Mouse (Mus musculus) kidney, embryonic 14.5 days (tissue): ENCODE measurements around the gene Zranb1. TPM values are rescaled to one million over a fixed set of nuclear protein-coding genes. Genes with fewer than 3 reads are reported as not detected.

Source experiments
- ATAC-seq: fragments of 200-750 bp; cut with Nextera tagmentation; 2 replicates; pipeline ENCODE4 v1.8.0; 2017; ENCODE audit warnings: moderate number of reproducible peaks, mild to moderate bottlenecking, moderate TSS enrichment, moderate library complexity; ENCODE audit not compliant: low FRiP score, low TSS enrichment
- H3K27ac ChIP-seq: fragments of 300-500 bp; sonication (generic); 2 replicates; pipeline ENCODE4 v1.5.1; 2014; ENCODE audit warnings: low read depth, mild to moderate bottlenecking, low read length, moderate library complexity, mixed read lengths
- H3K27me3 ChIP-seq: fragments of 300-500 bp; sonication (generic); 2 replicates; pipeline ENCODE4 v1.6.1; 2014; ENCODE audit warnings: mild to moderate bottlenecking, low read length; ENCODE audit not compliant: control insufficient read depth, insufficient read depth
- H3K36me3 ChIP-seq: fragments of 300-500 bp; sonication (generic); 2 replicates; pipeline ENCODE4 v1.6.1; 2014; ENCODE audit warnings: low read length, mixed read lengths; ENCODE audit not compliant: control insufficient read depth, insufficient read depth
- H3K4me1 ChIP-seq: fragments of 300-500 bp; sonication (generic); 2 replicates; pipeline ENCODE4 v1.6.1; 2014; ENCODE audit warnings: low read length, mixed read lengths; ENCODE audit not compliant: control insufficient read depth, insufficient read depth
- H3K4me2 ChIP-seq: fragments of 300-500 bp; sonication (generic); replicated peaks from 2 replicates; pipeline ENCODE4 v1.6.1; 2014; ENCODE audit warnings: low read depth, mild to moderate bottlenecking, low read length
- H3K4me3 ChIP-seq: fragments of 300-500 bp; sonication (generic); 2 replicates; pipeline ENCODE4 v1.5.1; 2014; ENCODE audit warnings: mild to moderate bottlenecking, low read length
- H3K9ac ChIP-seq: fragments of 300-500 bp; sonication (generic); 2 replicates; pipeline ENCODE4 v1.6.1; 2014; ENCODE audit warnings: low read depth, mild to moderate bottlenecking, low read length, moderate library complexity
- H3K9me3 ChIP-seq: fragments of 300-500 bp; sonication (generic); 2 replicates; pipeline ENCODE4 v1.6.1; 2016; ENCODE audit warnings: low read length; ENCODE audit not compliant: control insufficient read depth
- WGBS: fragments of 180-500 bp; shearing (Covaris S2); extraction: QIAGEN DNeasy Blood & Tissue Kit; methylation state at CpG from one replicate; pipeline ENCODE4 v1.1.7; 2014; 5-methylcytosine and 5-hydroxymethylcytosine counted together
- polyA plus RNA-seq: library from polyadenylated mRNA; unstranded; fragments of >200 nt; fragmentation: Nextera tagmentation; extraction: Ambion mirVana; gene quantifications from 2 replicates; pipeline ENCODE4 v1.2.1, GENCODE M21; 2014

Zranb1 gene
- polyA plus RNA-seq = 18.0 and 20.0 TPM in 2 replicates

DNA sequence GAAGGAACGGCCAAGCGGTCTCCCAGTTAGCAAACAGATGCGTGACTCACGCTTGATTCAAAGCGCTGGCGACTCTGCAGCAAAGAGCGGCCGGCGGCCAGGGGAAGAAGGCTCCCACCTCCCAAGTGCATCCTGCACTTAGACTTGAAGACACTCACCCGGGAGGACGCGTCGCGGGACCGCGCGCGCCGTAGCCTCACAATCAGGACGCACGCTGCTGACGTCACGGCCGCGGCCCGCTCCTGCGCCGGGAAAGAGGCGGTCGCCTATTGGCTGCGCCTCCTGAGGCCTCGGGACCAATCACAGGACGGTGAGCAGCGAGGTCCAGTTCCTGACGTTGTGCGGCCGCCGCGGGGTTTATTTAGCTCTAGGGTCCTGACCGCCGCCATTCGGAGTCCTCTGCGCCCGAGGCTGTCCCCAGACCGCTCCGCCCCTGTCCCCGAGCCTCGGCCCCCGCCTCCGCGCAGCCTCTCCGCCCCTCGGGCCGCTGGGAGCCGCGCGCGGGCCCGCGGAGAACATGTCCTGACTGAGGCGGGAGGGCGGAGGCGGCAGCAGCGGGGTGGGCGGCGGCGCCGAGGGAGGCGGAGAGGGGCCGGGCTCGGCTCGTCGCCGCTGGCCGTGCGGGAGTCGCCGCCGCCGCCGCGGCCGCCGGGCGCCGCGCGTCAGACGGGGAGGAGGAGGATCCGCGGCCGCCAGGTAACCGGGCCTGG lies at the start of gene Zranb1:
TSS of gene Zranb1 (plus strand) at position 293 of the 710 bp plus-strand sequence.
- under 1% methylated on average over 58 of the region's 93 CpGs for WGBS
- Histone ChIP-seq H3K4me2 (peak within 1 kb of the TSS; percentile 74), H3K9ac (peak within 1 kb of the TSS; percentile 99), H3K36me3 (no peaks in the 10 kb centered on the region), H3K4me3 (peak within 1 kb of the TSS; percentile 95), H3K27me3 (no peaks in the 10 kb centered on the region), H3K4me1 (peaks cover 7% of the 10 kb centered on the region), H3K9me3 (no peaks in the 10 kb centered on the region), H3K27ac (peak within 1 kb of the TSS; percentile 95)
- peak; percentile 100 for ATAC-seq

DNA sequence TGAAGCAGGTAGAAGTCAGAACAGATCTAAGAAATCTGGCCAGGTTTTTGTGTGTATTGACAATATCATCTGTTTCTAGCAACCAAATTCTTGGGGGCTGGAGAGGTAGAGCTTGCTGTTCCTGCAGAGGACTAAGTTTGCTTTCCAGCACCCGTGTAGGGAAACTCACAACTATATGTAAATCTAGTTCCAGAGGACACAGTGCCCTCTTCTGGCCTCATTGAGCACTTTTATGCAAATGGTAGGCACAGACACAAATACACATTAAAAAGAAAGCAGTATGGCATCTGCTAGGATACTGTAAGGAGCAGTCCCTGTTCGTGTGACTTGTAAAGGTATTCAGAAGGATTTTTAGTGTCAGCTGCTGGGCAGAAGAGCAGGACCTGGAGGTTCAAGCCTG lies 48.6 kb upstream of the Zranb1 start:
- peaks cover 69% of the 10 kb centered on the region for H3K36me3 ChIP-seq
- H3K27ac ChIP-seq = no peak overlapping the region
- H3K4me1 ChIP-seq = no peaks in the 10 kb centered on the region
- no peaks in the 10 kb centered on the region for H3K27me3 ChIP-seq
- no peak overlapping the region for H3K4me3 ChIP-seq
- no peak for ATAC-seq
- no peak overlapping the region for H3K4me2 ChIP-seq
- H3K9ac ChIP-seq = no peak overlapping the region
- H3K9me3 ChIP-seq = no peaks in the 10 kb centered on the region
- WGBS = 72% methylated on average over 2 of the region's 2 CpGs

- H3K4me2 ChIP-seq = no peak overlapping the region
Observed at GRCm38 (mm10) chr7:132884031-132884430, 46.9 kb upstream of the Zranb1 start.

DNA sequence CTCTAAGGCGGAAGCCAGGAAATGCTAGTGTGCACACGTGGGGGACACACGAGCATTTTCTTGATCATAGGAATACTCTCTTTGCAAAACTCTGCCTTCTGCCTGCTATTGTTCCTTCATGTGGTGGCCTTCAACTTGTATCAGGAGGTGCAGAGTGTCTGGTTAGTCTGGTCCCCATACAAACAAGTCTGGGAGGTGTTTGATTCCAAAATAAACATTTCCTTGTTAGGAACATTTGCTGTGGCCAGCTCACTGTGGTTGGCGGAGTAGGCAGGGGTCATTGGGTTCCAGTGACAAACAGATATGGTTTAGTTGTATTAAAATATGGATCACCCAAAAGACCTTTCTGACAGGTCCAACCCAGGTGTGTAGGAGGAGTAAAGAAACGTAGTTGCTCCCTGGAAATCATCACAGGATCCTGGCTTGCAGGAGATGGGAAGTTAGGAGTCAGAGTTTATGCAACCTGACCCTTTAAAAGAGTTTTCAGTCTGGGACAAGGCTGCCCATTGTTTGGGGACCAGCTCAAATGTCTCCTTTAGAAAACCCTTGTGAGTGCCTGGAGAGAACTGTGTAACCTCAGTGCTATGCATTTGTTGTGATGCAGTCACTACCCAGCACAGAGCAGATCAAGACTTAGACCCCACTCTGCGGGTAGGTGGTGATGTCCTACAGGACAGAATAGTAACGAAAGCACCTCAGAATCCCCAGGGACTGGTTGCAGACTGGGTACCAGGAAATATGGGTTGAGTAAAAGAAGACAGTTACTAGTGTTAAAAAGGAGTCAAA lies 43.7 kb upstream of the Zranb1 start:
- Histone ChIP-seq H3K9me3 (no peaks in the 10 kb centered on the region), H3K4me1 (no peaks in the 10 kb centered on the region), H3K27ac (0 out of 2 replicates have a peak overlapping the region, but pooled peaks have one; percentile 10), H3K36me3 (peaks cover 24% of the 10 kb centered on the region), H3K4me3 (no peak overlapping the region), H3K4me2 (no peak overlapping the region), H3K9ac (no peak overlapping the region), H3K27me3 (no peaks in the 10 kb centered on the region)
- 39% methylated on average over 7 of the region's 7 CpGs for WGBS
- ATAC-seq = 0 out of 2 replicates have a peak, but pooled peaks have one; percentile 52

More at GRCm38 (mm10) chr7:132884031-132884430, 46.9 kb upstream of the Zranb1 start:
- ATAC-seq = no peak
- no peak overlapping the region for H3K9ac ChIP-seq
- WGBS = 90% methylated on average over 7 of the region's 7 CpGs
- no peak overlapping the region for H3K27ac ChIP-seq
- no peaks in the 10 kb centered on the region for H3K27me3 ChIP-seq
- no peaks in the 10 kb centered on the region for H3K9me3 ChIP-seq
- no peaks in the 10 kb centered on the region for H3K4me1 ChIP-seq
- H3K36me3 ChIP-seq = peaks cover 54% of the 10 kb centered on the region
- H3K4me3 ChIP-seq = no peak overlapping the region

DNA sequence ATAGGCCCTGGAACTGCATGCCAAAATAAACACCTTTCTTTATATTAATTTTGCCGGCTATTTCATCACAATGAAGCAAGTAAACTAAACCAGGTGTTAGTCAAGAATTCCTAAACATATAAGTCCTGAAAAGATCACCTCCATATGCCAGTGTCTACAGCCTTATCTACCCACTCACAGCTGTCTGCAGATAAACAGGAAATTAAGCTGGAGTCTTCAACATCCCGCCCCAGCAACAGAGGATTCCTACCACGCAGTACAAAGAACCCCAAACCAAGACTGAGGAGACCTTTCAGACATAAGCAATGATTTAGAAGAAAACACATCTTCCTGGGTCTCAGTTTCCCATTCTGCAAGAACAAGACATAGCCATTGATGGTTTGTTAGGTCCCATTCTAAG lies 42.9 kb upstream of the Zranb1 start:
- no peaks in the 10 kb centered on the region for H3K9me3 ChIP-seq
- H3K27me3 ChIP-seq = no peaks in the 10 kb centered on the region
- H3K4me3 ChIP-seq = no peak overlapping the region
- H3K4me2 ChIP-seq = no peak overlapping the region
- WGBS = 80% methylated on average over 3 of the region's 3 CpGs
- H3K27ac ChIP-seq = no peak overlapping the region
- H3K4me1 ChIP-seq = no peaks in the 10 kb centered on the region
- ATAC-seq = no peak
- H3K36me3 ChIP-seq = peaks cover 18% of the 10 kb centered on the region
- no peak overlapping the region for H3K9ac ChIP-seq

DNA sequence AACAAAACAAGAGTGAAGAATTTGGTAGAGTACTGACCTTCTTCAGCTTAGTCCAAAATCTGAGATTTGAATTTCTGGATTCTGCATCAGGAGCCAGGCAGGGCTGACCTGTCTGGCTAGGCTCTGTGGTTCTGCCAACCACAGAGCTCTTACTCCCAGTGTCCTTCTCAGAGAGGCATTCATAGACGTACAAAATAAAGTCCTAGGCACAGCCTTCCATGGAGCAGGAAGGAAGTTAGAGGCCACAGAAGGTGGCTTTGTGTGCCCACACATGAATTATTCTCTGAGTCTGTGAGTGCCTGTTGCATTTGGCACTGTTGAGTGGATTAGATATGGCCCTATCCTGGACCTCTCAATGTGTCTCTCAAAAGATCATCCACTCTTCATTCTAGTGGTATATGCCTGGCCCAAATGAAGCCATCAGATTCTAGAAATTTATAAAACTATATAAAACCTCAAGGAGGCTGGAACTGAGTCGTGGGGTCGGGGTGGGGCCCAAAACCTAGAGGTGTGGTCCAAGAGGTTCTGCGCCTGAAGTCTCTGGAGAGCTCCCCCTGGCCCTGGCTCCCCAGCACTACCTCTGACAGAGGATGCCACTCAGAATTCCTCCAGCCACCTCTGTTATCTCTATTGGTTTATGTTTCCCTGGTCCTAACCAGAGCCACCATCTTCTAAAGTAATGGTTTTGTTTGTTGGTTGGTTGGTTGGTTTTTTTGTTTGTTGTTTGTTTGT lies 42.3 kb upstream of the Zranb1 start:
- ATAC-seq = no peak
- Histone ChIP-seq H3K36me3 (peaks cover 11% of the 10 kb centered on the region), H3K4me3 (no peak overlapping the region), H3K4me1 (no peaks in the 10 kb centered on the region), H3K27ac (no peak overlapping the region), H3K9me3 (no peaks in the 10 kb centered on the region), H3K9ac (no peak overlapping the region), H3K4me2 (no peak overlapping the region), H3K27me3 (no peaks in the 10 kb centered on the region)
- 72% methylated on average over 4 of the region's 4 CpGs for WGBS

GRCm38 (mm10) chr7:132889691-132890090 lies 41.3 kb upstream of the Zranb1 start:
- H3K4me1 ChIP-seq = no peaks in the 10 kb centered on the region
- H3K4me3 ChIP-seq = no peak overlapping the region
- 92% methylated on average over 8 of the region's 8 CpGs for WGBS
- no peaks in the 10 kb centered on the region for H3K9me3 ChIP-seq
- ATAC-seq = no peak
- no peak overlapping the region for H3K9ac ChIP-seq
- H3K4me2 ChIP-seq = no peak overlapping the region
- no peaks in the 10 kb centered on the region for H3K27me3 ChIP-seq
- peaks cover 1% of the 10 kb centered on the region; the same call in 1 of the 2 replicates for H3K36me3 ChIP-seq
- H3K27ac ChIP-seq = no peak overlapping the region

DNA sequence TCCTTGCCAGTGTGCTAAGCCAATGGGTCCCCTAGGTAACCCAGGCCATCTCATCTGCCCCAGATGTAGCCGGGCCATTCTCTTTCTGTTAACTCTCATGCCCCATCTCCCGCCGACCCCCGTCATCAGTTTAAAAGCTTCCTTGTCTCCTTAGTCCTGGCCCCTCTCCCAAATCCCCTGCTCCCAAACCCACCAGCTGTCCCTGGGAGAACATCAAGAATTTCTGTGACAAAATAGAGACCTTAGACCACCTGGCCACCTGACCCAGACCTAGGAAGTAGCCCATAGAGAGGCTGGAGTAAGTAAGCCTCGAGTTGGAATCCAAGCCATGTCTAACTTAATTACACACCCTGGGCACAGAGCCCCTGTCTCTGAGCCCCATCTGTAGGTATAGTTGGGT lies 40.7 kb upstream of the Zranb1 start:
- ATAC-seq = no peak
- no peak overlapping the region for H3K4me3 ChIP-seq
- no peaks in the 10 kb centered on the region for H3K27me3 ChIP-seq
- no peaks in the 10 kb centered on the region for H3K4me1 ChIP-seq
- H3K9ac ChIP-seq = no peak overlapping the region
- H3K27ac ChIP-seq = no peak overlapping the region
- 91% methylated on average over 5 of the region's 5 CpGs for WGBS
- no peaks in the 10 kb centered on the region for H3K9me3 ChIP-seq
- no peak overlapping the region for H3K4me2 ChIP-seq
- no peaks in the 10 kb centered on the region for H3K36me3 ChIP-seq
